In the genomic region with DNA sequence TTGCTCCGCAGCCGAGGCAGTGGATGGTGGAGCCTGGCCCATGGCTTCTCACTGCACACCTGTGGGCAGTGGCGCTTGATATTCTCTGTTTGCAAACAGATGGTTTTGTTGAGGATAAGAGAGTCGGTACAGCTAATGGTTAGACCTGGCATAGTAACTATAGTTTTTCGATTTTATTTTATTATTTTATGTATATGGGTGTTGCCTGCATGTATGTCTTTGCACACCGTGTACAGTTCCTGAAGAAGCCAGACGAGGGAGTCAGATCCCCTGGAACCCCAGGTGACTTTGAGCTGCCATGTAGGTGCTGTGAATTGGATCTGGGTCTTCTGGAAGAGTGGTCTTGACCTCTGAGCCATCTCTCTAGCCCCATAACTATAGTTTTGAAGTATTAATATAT, we compare ENCODE assay signal across 9 mouse cellular contexts. TPM values are rescaled to one million over a fixed set of nuclear protein-coding genes. Genes with fewer than 3 reads are reported as not detected.
DNase-seq lines count a peak whose midpoint lies in the region; ATAC-seq and TF ChIP-seq lines count a peak whose summit lies in the region.
"Had no signal": no experiment of that assay in that cellular context is flagged by ENCODE, and none has a peak within 500 bp of the region (broad histone marks: within the 10 kb centered on the region; RNA-seq: fewer than 3 reads in every experiment).

No protein-coding gene starts in this region.

- H3K4me1 ChIP-seq in heart, adult 2 months (ENCODE audit: control insufficient read depth, insufficient read depth, low read length) = peaks cover 25% of the 10 kb centered on the region
- peaks cover 100% of the 10 kb centered on the region for H3K4me1 ChIP-seq in megakaryocyte, embryonic 14.5 days
- H3K4me1 ChIP-seq in limb, embryonic 14.5 days (ENCODE audit: control insufficient read depth, insufficient read depth, low read length) = peaks cover 44% of the 10 kb centered on the region
- peaks cover 20% of the 10 kb centered on the region for H3K4me1 ChIP-seq in stomach, postnatal 0 days (replicated peaks; ENCODE audit: control insufficient read depth, insufficient read depth)

- TF ChIP-seq EP300 in heart, adult 2 months (IDR thresholded peaks at IDR 0.05; ENCODE audit: insufficient read depth, low read depth, low read length) = no peak
- TF ChIP-seq EP300 in stomach, postnatal 0 days (optimal IDR thresholded peaks at IDR 0.05) = no peak

- H3K9me3 ChIP-seq in megakaryocyte, embryonic 14.5 days = no peaks in the 10 kb centered on the region
- no peaks in the 10 kb centered on the region for H3K9me3 ChIP-seq in limb, embryonic 14.5 days (ENCODE audit: control insufficient read depth, low read length)
- H3K9me3 ChIP-seq in stomach, postnatal 0 days (ENCODE audit: control insufficient read depth, low read length) = no peaks in the 10 kb centered on the region

- intact Hi-C loops in heart, adult 2 months (cut with DNase I) = no loop called here
- intact Hi-C loops in gastrocnemius, postnatal 36 days (cut with DNase I) = no loop called here

- no peak overlapping the region for H3K4me2 ChIP-seq in limb, embryonic 14.5 days (replicated peaks; ENCODE audit: low read depth, low read length, severe bottlenecking)
- H3K4me2 ChIP-seq in stomach, postnatal 0 days (replicated peaks; ENCODE audit: low read depth) = peak overlapping the region; percentile 44

- no peak overlapping the region for H3K4me3 ChIP-seq in heart, adult 2 months
- H3K4me3 ChIP-seq in megakaryocyte, embryonic 14.5 days (replicated peaks) = peak overlapping the region; percentile 47
- no peak overlapping the region for H3K4me3 ChIP-seq in limb, embryonic 14.5 days (replicated peaks; ENCODE audit: low read length)
- H3K4me3 ChIP-seq in stomach, postnatal 0 days (ENCODE audit: low read depth, low read length) = no peak overlapping the region

- H3K36me3 ChIP-seq in heart, adult 2 months (ENCODE audit: control insufficient read depth, insufficient read depth, low read length) = peaks cover 2% of the 10 kb centered on the region; the same call in 1 of the 2 replicates
- peaks cover 33% of the 10 kb centered on the region for H3K36me3 ChIP-seq in megakaryocyte, embryonic 14.5 days (replicated peaks; ENCODE audit: low read length)
- H3K36me3 ChIP-seq in limb, embryonic 14.5 days (ENCODE audit: control insufficient read depth, insufficient read depth, low read length) = peaks cover 16% of the 10 kb centered on the region
- H3K36me3 ChIP-seq in stomach, postnatal 0 days (ENCODE audit: control insufficient read depth, insufficient read depth, low read length) = no peaks in the 10 kb centered on the region

- TF ChIP-seq CTCF in heart, adult 2 months (IDR thresholded peaks at IDR 0.05) = 0 out of 2 replicates have a peak, but pooled peaks have one; percentile 7
- TF ChIP-seq CTCF in stomach, postnatal 0 days (IDR thresholded peaks at IDR 0.05; ENCODE audit: low read depth) = peak; percentile 20

- 89% methylated on average over 7 of the region's 7 CpGs for WGBS in heart, adult 2 months
- 86% methylated on average over 7 of the region's 7 CpGs for WGBS in limb, embryonic 14.5 days
- WGBS in stomach, postnatal 0 days = 82% methylated on average over 7 of the region's 7 CpGs

- DNase-seq in heart, adult 2 months = no peak
- no peak for DNase-seq in heart, postnatal 4 days
- DNase-seq in limb, embryonic 14.5 days (ENCODE audit: low spot score) = no peak
- no peak for DNase-seq in stomach, postnatal 0 days (ENCODE audit: low spot score)
- no peak for DNase-seq in ovary, postnatal 14 days (ENCODE audit: low spot score)
- DNase-seq in gastrocnemius, postnatal 36 days = no peak
- DNase-seq: thymus, postnatal 14 days had no signal

- no peaks in the 10 kb centered on the region for H3K27me3 ChIP-seq in heart, adult 2 months (ENCODE audit: control insufficient read depth, insufficient read depth, low read length)
- no peaks in the 10 kb centered on the region for H3K27me3 ChIP-seq in megakaryocyte, embryonic 14.5 days (replicated peaks)
- no peaks in the 10 kb centered on the region for H3K27me3 ChIP-seq in limb, embryonic 14.5 days (ENCODE audit: control insufficient read depth, insufficient read depth, low read length)
- no peaks in the 10 kb centered on the region for H3K27me3 ChIP-seq in stomach, postnatal 0 days (ENCODE audit: control insufficient read depth, insufficient read depth, low read length)

- no peak overlapping the region for H3K9ac ChIP-seq in heart, adult 2 months (ENCODE audit: low read depth, low read length)
- H3K9ac ChIP-seq in limb, embryonic 14.5 days (ENCODE audit: low read depth, low read length, severe bottlenecking) = 0 out of 2 replicates have a peak overlapping the region, but pooled peaks have one; percentile 18
- peak overlapping the region; percentile 50; the same call in 1 of the 2 replicates for H3K9ac ChIP-seq in stomach, postnatal 0 days (ENCODE audit: low read length)

- no peak for ATAC-seq in megakaryocyte, adult 5-6 weeks (ENCODE audit: poor library complexity, severe bottlenecking)
- ATAC-seq in limb, embryonic 14.5 days (ENCODE audit: low FRiP score, low read depth) = no peak
- ATAC-seq in stomach, postnatal 0 days (ENCODE audit: low FRiP score, low TSS enrichment) = no peak

- TF ChIP-seq POLR2A in heart, adult 2 months (IDR thresholded peaks at IDR 0.05; ENCODE audit: insufficient read depth, low read depth, low read length) = no peak
- no peak for TF ChIP-seq POLR2A in limb, embryonic 14.5 days (IDR thresholded peaks at IDR 0.05; ENCODE audit: borderline replicate concordance, extremely low read depth, insufficient read depth, insufficient read length)

- no peaks in the 10 kb centered on the region for H3K79me2 ChIP-seq in heart, adult 2 months (replicated peaks; ENCODE audit: control insufficient read depth, insufficient read depth, low read length)

- peak overlapping the region; percentile 40; the same call in 1 of the 2 replicates for H3K27ac ChIP-seq in heart, adult 2 months
- H3K27ac ChIP-seq in limb, embryonic 14.5 days (replicated peaks; ENCODE audit: low read depth, low read length) = no peak overlapping the region
- peak overlapping the region; percentile 89; the same call in 1 of the 2 replicates for H3K27ac ChIP-seq in stomach, postnatal 0 days (replicated peaks)

RNA-seq across cellular contexts. Expression of a gene that starts 18.7 kb away (rescaled TPM):
- 10 to 100 TPM; 17.8 to 19.6 TPM for total RNA-seq in heart, adult 2 months (2021)
- polyA plus RNA-seq in heart, adult 2 months (2012; rRNA removed) = 32.2 and 37.0 TPM in 2 replicates
- total RNA-seq in heart, postnatal 4 days (2021) = 10 to 100 TPM; 38.4 to 49.9 TPM
- polyA plus RNA-seq in megakaryocyte, embryonic 14.5 days (2012; ENCODE audit: insufficient read depth, low replicate concordance) = 230 and 1,256 TPM in 2 replicates
- 5.5 and 12.0 TPM in 2 replicates for total RNA-seq in megakaryocyte, adult 5-6 weeks (2015)
- total RNA-seq in megakaryocyte, adult 5-6 weeks (2017) = 6.4 and 8.6 TPM in 2 replicates
- 98.1 and 141 TPM in 2 replicates for polyA plus RNA-seq in limb, embryonic 14.5 days (2012; rRNA removed)
- polyA plus RNA-seq in limb, embryonic 14.5 days (2014; fragmentation: Nextera tagmentation; extraction: Ambion mirVana) = 16.0 and 17.6 TPM in 2 replicates
- polyA plus RNA-seq in stomach, postnatal 0 days (2015; fragmentation: Nextera tagmentation; extraction: Ambion mirVana) = 17.1 and 21.0 TPM in 2 replicates
- total RNA-seq in gastrocnemius, postnatal 36 days (2021) = 10 to 100 TPM; 40.0 to 44.8 TPM

RNA-seq across cellular contexts. Expression of a gene that starts 53.7 kb away (rescaled TPM):
- total RNA-seq in heart, adult 2 months (2021) = 10 to 100 TPM; 51.3 to 85.7 TPM
- polyA plus RNA-seq in heart, adult 2 months (2012; rRNA removed) = 27.8 and 72.8 TPM in 2 replicates
- 100 to 1,000 TPM; 139 to 148 TPM for total RNA-seq in heart, postnatal 4 days (2021)
- polyA plus RNA-seq in megakaryocyte, embryonic 14.5 days (2012; ENCODE audit: insufficient read depth, low replicate concordance) = 1.3 and 4.3 TPM in 2 replicates
- total RNA-seq in megakaryocyte, adult 5-6 weeks (2015) = 29.5 and 41.5 TPM in 2 replicates
- total RNA-seq in megakaryocyte, adult 5-6 weeks (2017) = 29.6 and 44.3 TPM in 2 replicates
- polyA plus RNA-seq in limb, embryonic 14.5 days (2012; rRNA removed) = 28.6 and 33.6 TPM in 2 replicates
- 33.4 and 33.8 TPM in 2 replicates for polyA plus RNA-seq in limb, embryonic 14.5 days (2014; fragmentation: Nextera tagmentation; extraction: Ambion mirVana)
- polyA plus RNA-seq in stomach, postnatal 0 days (2015; fragmentation: Nextera tagmentation; extraction: Ambion mirVana) = 45.6 and 50.0 TPM in 2 replicates
- total RNA-seq in gastrocnemius, postnatal 36 days (2021) = 100 to 1,000 TPM; 157 to 180 TPM
